Mouse (Mus musculus) liver, embryonic 14.5 days (tissue): Measurements from ENCODE around the gene Thbs1. TPM values are rescaled to one million over a fixed set of nuclear protein-coding genes. Genes with fewer than 3 reads are reported as not detected.

Source experiments
- ATAC-seq: fragments of 200-750 bp; cut with Nextera tagmentation; 2 replicates; pipeline ENCODE4 v1.8.0; 2017; ENCODE audit warnings: moderate number of reproducible peaks, mild to moderate bottlenecking, moderate library complexity; ENCODE audit not compliant: insufficient read depth
- DNase-seq, 3 experiments: peaks; one replicate each; pipeline ENCODE4 v3.0.0-alpha.2; 2012 to 2013; ENCODE audit warnings: low read depth in 3 of 3, low spot score in 3 of 3
- H3K27ac ChIP-seq: fragments of 300-500 bp; sonication (generic); 2 replicates; pipeline ENCODE4 v1.5.1; 2014; ENCODE audit warnings: moderate library complexity, mild to moderate bottlenecking, control low read depth, inconsistent platforms
- H3K27me3 ChIP-seq: fragments of 300-500 bp; sonication (generic); 2 replicates; pipeline ENCODE4 v1.6.1; 2014; ENCODE audit warnings: mild to moderate bottlenecking, low read length, moderate library complexity; ENCODE audit not compliant: control insufficient read depth, insufficient read depth
- H3K36me3 ChIP-seq: fragments of 300-500 bp; sonication (generic); replicated peaks from 2 replicates; pipeline ENCODE4 v1.6.1; 2014; ENCODE audit warnings: low read depth; ENCODE audit not compliant: control insufficient read depth, insufficient read depth
- H3K4me1 ChIP-seq, 2 experiments: fragments of 200-500 bp in 1 of 2; fragments of 300-500 bp in 1 of 2; sonication (generic) in 1 of 2; replicated peaks; 2 replicates each; pipeline ENCODE4 v1.6.1; 2012 to 2014; ENCODE audit warnings: antibody characterized with exemption in 1 of 2, inconsistent platforms in 1 of 2, low read length in 1 of 2; ENCODE audit not compliant: control insufficient read depth in 2 of 2, insufficient read depth in 2 of 2
- H3K4me2 ChIP-seq: fragments of 300-500 bp; sonication (generic); 2 replicates; pipeline ENCODE4 v1.6.1; 2014; ENCODE audit warnings: low read depth, mild to moderate bottlenecking, control low read depth, moderate library complexity
- H3K4me3 ChIP-seq, 2 experiments: fragments of 200-500 bp in 1 of 2; fragments of 300-500 bp in 1 of 2; sonication (generic) in 1 of 2; 2 replicates each; pipeline ENCODE4 v1.5.1; 2012 to 2014; ENCODE audit warnings: low read depth in 2 of 2, low read length in 2 of 2, mild to moderate bottlenecking in 2 of 2, control low read depth in 1 of 2, inconsistent platforms in 1 of 2, moderate library complexity in 1 of 2; ENCODE audit not compliant: insufficient read depth in 1 of 2
- H3K9ac ChIP-seq: fragments of 300-500 bp; sonication (generic); replicated peaks from 2 replicates; pipeline ENCODE4 v1.6.1; 2014; ENCODE audit warnings: mild to moderate bottlenecking, control low read depth, moderate library complexity
- H3K9me3 ChIP-seq: fragments of 300-500 bp; sonication (generic); 2 replicates; pipeline ENCODE4 v1.6.1; 2016; ENCODE audit warnings: low read length, mixed read lengths; ENCODE audit not compliant: control insufficient read depth
- CTCF ChIP-seq: IDR thresholded peaks from 2 replicates; pipeline ENCODE4 v1.5.1; 2016; ENCODE audit warnings: antibody characterized with exemption, low read depth, control low read depth
- EP300 ChIP-seq: IDR thresholded peaks from 2 replicates; pipeline ENCODE4 v1.6.1; 2016; ENCODE audit warnings: antibody characterized with exemption, low read depth
- WGBS: fragments of 180-500 bp; shearing (Covaris S2); extraction: QIAGEN DNeasy Blood & Tissue Kit; methylation state at CpG from one replicate; pipeline ENCODE4 v1.1.7; 2014; ENCODE audit not compliant: insufficient replicate concordance; 5-methylcytosine and 5-hydroxymethylcytosine counted together
- polyA plus RNA-seq, 2 experiments: library from polyadenylated mRNA; depleted of rRNA in 1 of 2; stranded (reverse) in 1 of 2; unstranded in 1 of 2; fragments of >200 nt; fragmentation: Nextera tagmentation in 1 of 2; extraction: Ambion mirVana in 1 of 2; gene quantifications; 2 replicates each; pipeline versions ENCODE4 v1.2.1 to v1.2.3; 2012 to 2014

Gene Thbs1
- polyA plus RNA-seq, 2 experiments, result 12.7 to 24.2 TPM

DNA sequence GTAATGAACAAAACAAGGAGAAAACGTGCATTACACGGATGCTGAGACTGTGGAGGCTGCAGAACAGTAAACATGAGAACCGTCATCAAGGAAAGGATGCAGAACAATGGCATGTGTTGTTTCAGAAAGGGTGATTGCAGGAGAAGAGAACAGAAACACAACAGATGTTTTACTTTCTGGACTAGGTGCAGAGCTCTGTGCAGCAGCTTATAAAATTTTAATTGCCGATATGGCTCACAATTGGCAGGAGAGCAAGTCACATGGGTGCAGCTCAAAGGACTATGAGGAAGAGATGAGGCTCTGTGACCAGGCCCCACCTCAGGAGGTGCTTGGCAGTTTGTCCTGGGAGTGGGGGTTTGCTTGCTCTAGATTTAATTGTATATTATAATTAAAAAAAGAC, 12.6 kb upstream of the Thbs1 start:
- Histone ChIP-seq H3K4me2 (no peak overlapping the region), H3K9ac (no peak overlapping the region), H3K27me3 (no peaks in the 10 kb centered on the region), H3K36me3 (no peaks in the 10 kb centered on the region), H3K27ac (no peak overlapping the region), H3K9me3 (no peaks in the 10 kb centered on the region), H3K4me1 (no peaks in the 10 kb centered on the region), H3K4me3 (no peak overlapping the region)
- 68% methylated on average over 4 of the region's 4 CpGs for WGBS
- no peak for TF ChIP-seq EP300
- no peak for TF ChIP-seq CTCF
- DNase-seq (no peak), ATAC-seq (no peak)

GRCm38 (mm10) chr2:118102169-118102568, 9.5 kb upstream of the Thbs1 start:
- TF ChIP-seq EP300 (no peak), CTCF (no peak)
- H3K36me3 ChIP-seq, result no peaks in the 10 kb centered on the region
- H3K4me2 ChIP-seq, result no peak overlapping the region
- 42% methylated on average over 4 of the region's 4 CpGs for WGBS
- H3K27ac ChIP-seq, result no peak overlapping the region
- DNase-seq (no peak), ATAC-seq (no peak)
- H3K9ac ChIP-seq, result no peak overlapping the region
- no peaks in the 10 kb centered on the region for H3K4me1 ChIP-seq
- no peaks in the 10 kb centered on the region for H3K9me3 ChIP-seq
- H3K27me3 ChIP-seq, result no peaks in the 10 kb centered on the region
- no peak overlapping the region for H3K4me3 ChIP-seq

- H3K4me3 ChIP-seq, result no peak overlapping the region
- H3K27me3 ChIP-seq, result no peaks in the 10 kb centered on the region
- WGBS, result 45% methylated on average over 17 of the region's 17 CpGs
- no peaks in the 10 kb centered on the region for H3K4me1 ChIP-seq
- H3K9ac ChIP-seq, result no peak overlapping the region
- no peaks in the 10 kb centered on the region for H3K9me3 ChIP-seq
- H3K36me3 ChIP-seq, result no peaks in the 10 kb centered on the region
- H3K27ac ChIP-seq, result no peak overlapping the region
- peak overlapping the region; percentile 63 for H3K4me2 ChIP-seq
- no peak for ATAC-seq
- DNase-seq, result no peak
- TF ChIP-seq CTCF (no peak), EP300 (no peak)
Measured at GRCm38 (mm10) chr2:118110225-118110915, 1.3 kb upstream of the Thbs1 start.

DNA sequence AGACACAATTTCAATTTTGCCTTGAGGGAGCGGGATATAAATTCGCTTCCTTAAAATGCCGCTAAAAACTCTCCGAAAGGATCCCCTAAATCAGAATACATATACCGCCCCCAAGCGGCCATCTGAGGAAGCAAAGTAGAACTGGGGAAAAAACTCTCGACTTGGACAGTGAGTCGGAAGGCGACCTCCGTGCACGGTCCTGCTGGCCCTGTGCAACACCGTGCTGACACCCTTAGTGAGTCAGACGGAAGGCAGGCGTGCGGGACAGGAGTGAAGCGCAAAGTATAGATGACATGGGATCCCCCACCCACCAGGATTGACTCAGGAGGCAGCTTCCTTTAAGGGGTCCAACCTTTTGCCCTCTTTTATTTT, 574 bp upstream of the Thbs1 start:
- peak overlapping the region; percentile 40 to 42; a peak in 3 of 4 replicates for H3K4me3 ChIP-seq
- H3K9me3 ChIP-seq, result no peaks in the 10 kb centered on the region
- no peaks in the 10 kb centered on the region for H3K27me3 ChIP-seq
- DNase-seq (peak; percentile 45 to 51 (median 48)), ATAC-seq (peak; percentile 61; the same call in 1 of the 2 replicates)
- no peak overlapping the region; the same call in 1 of the 2 replicates for H3K9ac ChIP-seq
- peak overlapping the region; percentile 63 for H3K4me2 ChIP-seq
- under 1% methylated on average over 16 of the region's 16 CpGs for WGBS
- no peak overlapping the region for H3K27ac ChIP-seq
- no peaks in the 10 kb centered on the region for H3K36me3 ChIP-seq
- H3K4me1 ChIP-seq, result no peaks in the 10 kb centered on the region
- TF ChIP-seq CTCF, result peak; percentile 68
- TF ChIP-seq EP300, result no peak

GRCm38 (mm10) chr2:118112438-118112837, 762 bp downstream of the Thbs1 start:
- ATAC-seq, result no peak
- Histone ChIP-seq H3K27me3 (no peaks in the 10 kb centered on the region), H3K9ac (no peak overlapping the region), H3K4me3 (peak overlapping the region in 1 of 2 experiments; percentile 4; a peak in 1 of 4 replicates), H3K4me2 (peak overlapping the region; percentile 63; the same call in 1 of the 2 replicates), H3K36me3 (no peaks in the 10 kb centered on the region), H3K27ac (no peak overlapping the region), H3K9me3 (no peaks in the 10 kb centered on the region), H3K4me1 (no peaks in the 10 kb centered on the region)
- DNase-seq, result no peak
- 26% methylated on average over 5 of the region's 5 CpGs for WGBS
- no peak for TF ChIP-seq EP300
- no peak for TF ChIP-seq CTCF
